9 mouse cellular contexts compared by ENCODE assay signal in the genomic region with DNA sequence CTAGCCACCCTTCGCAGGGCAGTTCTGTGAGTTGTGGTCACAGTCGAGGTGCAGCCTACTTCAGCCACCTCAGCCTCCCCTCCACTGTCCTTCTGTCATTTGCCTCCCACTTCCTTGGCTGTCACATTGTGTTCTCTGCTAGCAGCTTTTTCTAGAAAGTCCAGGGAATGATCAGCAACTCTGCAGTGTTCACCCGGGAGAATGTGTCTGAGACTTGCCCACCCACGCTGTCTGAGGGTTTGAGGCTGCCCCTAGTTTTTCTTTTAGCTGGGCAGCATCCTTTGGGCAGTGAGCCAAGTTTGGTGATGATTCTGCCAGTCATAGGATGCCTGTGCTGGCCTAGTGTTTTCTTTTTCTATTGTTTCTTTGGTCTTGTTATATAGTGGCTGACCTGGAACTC. TPM values are rescaled to one million over a fixed set of nuclear protein-coding genes. Genes with fewer than 3 reads are reported as not detected.
A peak's percentile ranks its signal among the peaks of the same experiment; 100 is the strongest.
DNase-seq lines count a peak whose midpoint lies in the region; ATAC-seq and TF ChIP-seq lines count a peak whose summit lies in the region.
"Had no signal": no experiment of that assay in that cellular context is flagged by ENCODE, and none has a peak within 500 bp of the region (broad histone marks: within the 10 kb centered on the region; RNA-seq: fewer than 3 reads in every experiment).

No protein-coding gene starts in this region.

- H3K9me3 ChIP-seq in forebrain, embryonic 10.5 days: no peaks in the 10 kb centered on the region
- H3K9me3 ChIP-seq in forebrain, embryonic 11.5 days (ENCODE audit: control insufficient read depth, low read length): no peaks in the 10 kb centered on the region
- no peaks in the 10 kb centered on the region for H3K9me3 ChIP-seq in hindbrain, postnatal 0 days (ENCODE audit: low read length)
- H3K9me3 ChIP-seq in midbrain, embryonic 16.5 days (replicated peaks; ENCODE audit: control insufficient read depth, low read length, poor library complexity, severe bottlenecking): no peaks in the 10 kb centered on the region

- TF ChIP-seq CTCF in hindbrain, postnatal 0 days (IDR thresholded peaks at IDR 0.05; ENCODE audit: low read depth): no peak

- no peaks in the 10 kb centered on the region for H3K27me3 ChIP-seq in forebrain, embryonic 10.5 days (ENCODE audit: poor library complexity, severe bottlenecking)
- H3K27me3 ChIP-seq in forebrain, embryonic 11.5 days (ENCODE audit: control insufficient read depth, insufficient read depth, low read length): no peaks in the 10 kb centered on the region
- no peaks in the 10 kb centered on the region for H3K27me3 ChIP-seq in hindbrain, postnatal 0 days (ENCODE audit: insufficient read depth, low read length)
- no peaks in the 10 kb centered on the region for H3K27me3 ChIP-seq in midbrain, embryonic 16.5 days (ENCODE audit: control insufficient read depth, insufficient read depth, low read depth, low read length)
- H3K27me3 ChIP-seq: Patski had no signal

- no peaks in the 10 kb centered on the region for H3K36me3 ChIP-seq in forebrain, embryonic 10.5 days (replicated peaks)
- no peaks in the 10 kb centered on the region for H3K36me3 ChIP-seq in forebrain, embryonic 11.5 days (ENCODE audit: control insufficient read depth, insufficient read depth, low read length)
- H3K36me3 ChIP-seq in hindbrain, postnatal 0 days (ENCODE audit: insufficient read depth, low read length): no peaks in the 10 kb centered on the region
- no peaks in the 10 kb centered on the region for H3K36me3 ChIP-seq in midbrain, embryonic 16.5 days (ENCODE audit: control insufficient read depth, insufficient read depth, low read length)

- ATAC-seq in forebrain, embryonic 11.5 days (replicated peaks; ENCODE audit: low FRiP score): no peak
- ATAC-seq in hindbrain, postnatal 0 days: no peak
- ATAC-seq in midbrain, embryonic 16.5 days: no peak
- ATAC-seq: Patski had no signal

- H3K4me1 ChIP-seq in forebrain, embryonic 10.5 days: peaks cover 63% of the 10 kb centered on the region
- H3K4me1 ChIP-seq in forebrain, embryonic 11.5 days (replicated peaks; ENCODE audit: control insufficient read depth, insufficient read depth, low read length): peaks cover 15% of the 10 kb centered on the region
- peaks cover 32% of the 10 kb centered on the region for H3K4me1 ChIP-seq in hindbrain, postnatal 0 days (ENCODE audit: insufficient read depth, low read length)
- peaks cover 32% of the 10 kb centered on the region for H3K4me1 ChIP-seq in midbrain, embryonic 16.5 days (ENCODE audit: control insufficient read depth, insufficient read depth, low read length)

- 85% methylated on average over 4 of the region's 4 CpGs for WGBS in forebrain, embryonic 10.5 days
- 81% methylated on average over 4 of the region's 4 CpGs for WGBS in forebrain, embryonic 11.5 days
- 58% methylated on average over 4 of the region's 4 CpGs for WGBS in hindbrain, postnatal 0 days
- WGBS in midbrain, embryonic 16.5 days: 66% methylated on average over 4 of the region's 4 CpGs

- H3K27ac ChIP-seq in forebrain, embryonic 10.5 days: peak overlapping the region; percentile 12; the same call in 1 of the 2 replicates
- H3K27ac ChIP-seq in forebrain, embryonic 11.5 days (ENCODE audit: low read depth, low read length): no peak overlapping the region
- 0 out of 2 replicates have a peak overlapping the region, but pooled peaks have one; percentile 27 for H3K27ac ChIP-seq in hindbrain, postnatal 0 days
- no peak overlapping the region for H3K27ac ChIP-seq in midbrain, embryonic 16.5 days (ENCODE audit: low read length)

- H3K9ac ChIP-seq in forebrain, embryonic 11.5 days (ENCODE audit: low read length): no peak overlapping the region; the same call in 1 of the 2 replicates
- 0 out of 2 replicates have a peak overlapping the region, but pooled peaks have one; percentile 28 for H3K9ac ChIP-seq in hindbrain, postnatal 0 days (replicated peaks; ENCODE audit: low read length)
- H3K9ac ChIP-seq in midbrain, embryonic 16.5 days (ENCODE audit: low read depth, low read length): no peak overlapping the region

- peak overlapping the region; percentile 95 for H3K4me3 ChIP-seq in forebrain, embryonic 10.5 days
- H3K4me3 ChIP-seq in forebrain, embryonic 11.5 days (ENCODE audit: low read depth, low read length): no peak overlapping the region
- H3K4me3 ChIP-seq in hindbrain, postnatal 0 days (ENCODE audit: low read length): peak overlapping the region; percentile 88; the same call in 1 of the 2 replicates
- no peak overlapping the region for H3K4me3 ChIP-seq in midbrain, embryonic 16.5 days (ENCODE audit: low read depth, low read length)

- no peak for DNase-seq in forebrain, embryonic 10.5 days (ENCODE audit: extremely low spot score, low spot score)
- no peak for DNase-seq in forebrain, embryonic 11.5 days (ENCODE audit: low spot score)
- peak; percentile 74 for DNase-seq in right cerebral cortex, adult 18-20 months
- no peak for DNase-seq in right cerebral cortex, postnatal 25 days
- no peak for DNase-seq in hindbrain, postnatal 0 days (ENCODE audit: low spot score)
- DNase-seq in gastrocnemius, adult 8-10 months (ENCODE audit: low spot score in 2 of 2): no peak
- DNase-seq in adrenal gland, adult 2 months: no peak

- H3K4me2 ChIP-seq in forebrain, embryonic 11.5 days (ENCODE audit: low read depth, low read length, severe bottlenecking): no peak overlapping the region; the same call in 1 of the 2 replicates
- peak overlapping the region; percentile 92 for H3K4me2 ChIP-seq in hindbrain, postnatal 0 days (ENCODE audit: low read depth, low read length)
- peak overlapping the region; percentile 98 for H3K4me2 ChIP-seq in midbrain, embryonic 16.5 days (ENCODE audit: low read length)

RNA-seq across cellular contexts. Expression of gene Dot1l, which starts 2.0 kb away (rescaled TPM):
- polyA plus RNA-seq in forebrain, embryonic 10.5 days (2016; fragmentation: Nextera tagmentation; extraction: Ambion mirVana): 20.8 and 21.7 TPM in 2 replicates
- polyA plus RNA-seq in forebrain, embryonic 11.5 days (2014; fragmentation: Nextera tagmentation; extraction: Ambion mirVana): 34.5 and 34.9 TPM in 2 replicates
- 27.2 and 27.7 TPM in 2 replicates for total RNA-seq in hindbrain, postnatal 0 days (2014; rRNA removed)
- 10.3 and 12.6 TPM in 2 replicates for polyA plus RNA-seq in hindbrain, postnatal 0 days (2015; fragmentation: Nextera tagmentation; extraction: Ambion mirVana)
- 17.7 and 17.8 TPM in 2 replicates for polyA plus RNA-seq in midbrain, embryonic 16.5 days (2015; fragmentation: Nextera tagmentation; extraction: Ambion mirVana)
- 10 to 100 TPM; 12.4 to 13.8 (median 13.5) TPM for total RNA-seq in gastrocnemius, adult 8-10 months (2022)
- total RNA-seq in adrenal gland, adult 2 months (2021): 10 to 100 TPM; 31.7 to 80.6 TPM
- polyA plus RNA-seq in adrenal gland, adult 2 months (2012; rRNA removed): 109 and 170 TPM in 2 replicates

RNA-seq across cellular contexts. Expression of gene Ap3d1, which starts 14.9 kb away (rescaled TPM):
- polyA plus RNA-seq in forebrain, embryonic 10.5 days (2016; fragmentation: Nextera tagmentation; extraction: Ambion mirVana): 58.2 and 58.7 TPM in 2 replicates
- polyA plus RNA-seq in forebrain, embryonic 11.5 days (2014; fragmentation: Nextera tagmentation; extraction: Ambion mirVana): 84.2 and 86.3 TPM in 2 replicates
- total RNA-seq in hindbrain, postnatal 0 days (2014; rRNA removed): 195 and 201 TPM in 2 replicates
- polyA plus RNA-seq in hindbrain, postnatal 0 days (2015; fragmentation: Nextera tagmentation; extraction: Ambion mirVana): 99.2 and 99.7 TPM in 2 replicates
- 99.5 and 112 TPM in 2 replicates for polyA plus RNA-seq in midbrain, embryonic 16.5 days (2015; fragmentation: Nextera tagmentation; extraction: Ambion mirVana)
- total RNA-seq in gastrocnemius, adult 8-10 months (2022): 10 to 100 TPM; 24.1 to 29.3 (median 27.8) TPM
- total RNA-seq in adrenal gland, adult 2 months (2021): 100 to 1,000 TPM in 1 of 2 experiments, 10 to 100 TPM in 1; 85.6 to 104 TPM
- polyA plus RNA-seq in adrenal gland, adult 2 months (2012; rRNA removed): 98.1 and 131 TPM in 2 replicates

RNA-seq across cellular contexts. Expression of gene Sf3a2, which starts 41.0 kb away (rescaled TPM):
- polyA plus RNA-seq in forebrain, embryonic 10.5 days (2016; fragmentation: Nextera tagmentation; extraction: Ambion mirVana): 110 and 118 TPM in 2 replicates
- polyA plus RNA-seq in forebrain, embryonic 11.5 days (2014; fragmentation: Nextera tagmentation; extraction: Ambion mirVana): 116 and 119 TPM in 2 replicates
- 14.2 and 22.0 TPM in 2 replicates for total RNA-seq in hindbrain, postnatal 0 days (2014; rRNA removed)
- 48.7 and 53.2 TPM in 2 replicates for polyA plus RNA-seq in hindbrain, postnatal 0 days (2015; fragmentation: Nextera tagmentation; extraction: Ambion mirVana)
- 57.8 and 60.6 TPM in 2 replicates for polyA plus RNA-seq in midbrain, embryonic 16.5 days (2015; fragmentation: Nextera tagmentation; extraction: Ambion mirVana)
- total RNA-seq in gastrocnemius, adult 8-10 months (2022): 10 to 100 TPM; 26.0 to 33.2 (median 29.9) TPM
- total RNA-seq in adrenal gland, adult 2 months (2021): 10 to 100 TPM; 53.6 to 58.7 TPM
- 103 and 104 TPM in 2 replicates for polyA plus RNA-seq in adrenal gland, adult 2 months (2012; rRNA removed)

RNA-seq across cellular contexts. Expression of gene Plekhj1, which starts 41.5 kb away (rescaled TPM):
- 196 and 197 TPM in 2 replicates for polyA plus RNA-seq in forebrain, embryonic 10.5 days (2016; fragmentation: Nextera tagmentation; extraction: Ambion mirVana)
- 160 and 163 TPM in 2 replicates for polyA plus RNA-seq in forebrain, embryonic 11.5 days (2014; fragmentation: Nextera tagmentation; extraction: Ambion mirVana)
- total RNA-seq in hindbrain, postnatal 0 days (2014; rRNA removed): 74.4 and 82.3 TPM in 2 replicates
- 99.4 and 103 TPM in 2 replicates for polyA plus RNA-seq in hindbrain, postnatal 0 days (2015; fragmentation: Nextera tagmentation; extraction: Ambion mirVana)
- polyA plus RNA-seq in midbrain, embryonic 16.5 days (2015; fragmentation: Nextera tagmentation; extraction: Ambion mirVana): 121 and 125 TPM in 2 replicates
- total RNA-seq in gastrocnemius, adult 8-10 months (2022): 10 to 100 TPM; 24.2 to 34.4 (median 32.0) TPM
- total RNA-seq in adrenal gland, adult 2 months (2021): 10 to 100 TPM; 72.2 to 83.6 TPM
- 81.1 and 102 TPM in 2 replicates for polyA plus RNA-seq in adrenal gland, adult 2 months (2012; rRNA removed)

RNA-seq across cellular contexts. Expression of gene Amh, which starts 48.1 kb away (rescaled TPM):
- polyA plus RNA-seq in forebrain, embryonic 10.5 days (2016; fragmentation: Nextera tagmentation; extraction: Ambion mirVana): 0.09 TPM in 2 replicates
- 0.15 and 0.16 TPM in 2 replicates for polyA plus RNA-seq in forebrain, embryonic 11.5 days (2014; fragmentation: Nextera tagmentation; extraction: Ambion mirVana)
- 0.47 and 2.6 TPM in 2 replicates for total RNA-seq in hindbrain, postnatal 0 days (2014; rRNA removed)
- 0.24 TPM in 1 of 2 replicates, not detected in the other for polyA plus RNA-seq in hindbrain, postnatal 0 days (2015; fragmentation: Nextera tagmentation; extraction: Ambion mirVana)
- polyA plus RNA-seq in midbrain, embryonic 16.5 days (2015; fragmentation: Nextera tagmentation; extraction: Ambion mirVana): not detected in 2 replicates
- under 1 TPM in 3 of 4 experiments, not detected in 1; 0.22 to 0.40 (median 0.24) TPM for total RNA-seq in gastrocnemius, adult 8-10 months (2022)
- under 1 TPM; 0.73 to 0.95 TPM for total RNA-seq in adrenal gland, adult 2 months (2021)
- 1.7 and 2.1 TPM in 2 replicates for polyA plus RNA-seq in adrenal gland, adult 2 months (2012; rRNA removed)

Comparison
In these comparisons a context has a peak if more than half of its experiments do, and no peak if none do; other contexts are left out.
1. H3K27ac ChIP-seq: peak in forebrain, embryonic 10.5 days (single experiment) and hindbrain, postnatal 0 days (single experiment); none in forebrain, embryonic 11.5 days (single experiment) and midbrain, embryonic 16.5 days (single experiment).
2. H3K4me3 ChIP-seq: peak in forebrain, embryonic 10.5 days (single experiment) and hindbrain, postnatal 0 days (single experiment); none in forebrain, embryonic 11.5 days (single experiment) and midbrain, embryonic 16.5 days (single experiment).